In the genomic region with DNA sequence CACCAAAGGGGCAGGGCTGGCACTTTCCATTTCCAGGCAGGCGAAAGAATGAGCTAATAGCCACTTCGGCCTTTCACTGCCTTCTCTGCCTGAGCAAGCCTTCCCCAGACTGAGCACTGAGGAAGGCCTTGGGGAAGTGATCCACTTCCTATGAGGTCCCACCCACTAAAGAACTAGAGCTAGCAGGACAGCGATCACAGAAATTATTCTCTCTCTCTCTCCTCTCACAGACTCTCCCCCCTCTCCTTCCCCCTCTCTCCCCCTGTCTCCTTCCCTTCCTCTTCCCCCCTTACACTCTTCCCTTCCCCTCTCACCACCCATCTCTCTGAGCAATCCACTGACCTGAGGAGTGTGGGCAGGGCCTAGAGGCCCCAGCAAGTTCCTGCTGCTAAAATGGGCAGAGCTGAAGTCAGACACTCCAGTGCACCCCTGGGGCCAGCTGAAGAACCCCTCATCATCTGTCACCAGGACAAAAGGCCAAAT, we compare ENCODE assay signal across 8 mouse cellular contexts. TPM values are rescaled to one million over a fixed set of nuclear protein-coding genes. Genes with fewer than 3 reads are reported as not detected.
DNase-seq lines count a peak whose midpoint lies in the region; ATAC-seq and TF ChIP-seq lines count a peak whose summit lies in the region.

No protein-coding gene starts in this region.

- peak; percentile 46 for DNase-seq in gastrocnemius, adult 2 months
- no peak for DNase-seq in gastrocnemius, postnatal 36 days
- DNase-seq in heart, postnatal 0 days (ENCODE audit: low spot score) = peak; percentile 57
- DNase-seq in lung, postnatal 25 days (ENCODE audit: low spot score) = peak; percentile 72
- DNase-seq in frontal cortex, postnatal 36 days (ENCODE audit: low spot score in 2 of 2) = no peak
- DNase-seq in right cerebral cortex, postnatal 36 days (ENCODE audit: low spot score in 2 of 2) = no peak

- H3K4me3 ChIP-seq in gastrocnemius, adult 2 months = peak overlapping the region; percentile 24
- peak overlapping the region; percentile 37 for H3K4me3 ChIP-seq in E14TG2a.4 (replicated peaks; ENCODE audit: low read length)
- no peak overlapping the region for H3K4me3 ChIP-seq in heart, postnatal 0 days (ENCODE audit: low read depth, low read length)

- ATAC-seq in heart, postnatal 0 days (ENCODE audit: insufficient read depth, low read depth) = 0 out of 2 replicates have a peak, but pooled peaks have one; percentile 13
- no peak for ATAC-seq in erythroid progenitor cell, adult 5-6 weeks (replicated peaks; ENCODE audit: low FRiP score, poor library complexity, severe bottlenecking)

- peak overlapping the region; percentile 71 for H3K27ac ChIP-seq in gastrocnemius, adult 2 months
- H3K27ac ChIP-seq in heart, postnatal 0 days (ENCODE audit: low read depth) = peak overlapping the region; percentile 76

- peak overlapping the region; percentile 16; the same call in 1 of the 2 replicates for H3K9ac ChIP-seq in heart, postnatal 0 days (replicated peaks; ENCODE audit: low read depth, low read length)

- no peak for TF ChIP-seq EP300 in heart, postnatal 0 days (IDR thresholded peaks at IDR 0.05; ENCODE audit: low read depth)

- intact Hi-C loops in gastrocnemius, adult 2 months (cut with DNase I) = no loop called here
- intact Hi-C loops in gastrocnemius, postnatal 36 days (cut with DNase I) = no loop called here

- peaks cover 100% of the 10 kb centered on the region for H3K4me1 ChIP-seq in E14TG2a.4 (replicated peaks; ENCODE audit: low read depth, low read length)
- H3K4me1 ChIP-seq in heart, postnatal 0 days (ENCODE audit: control insufficient read depth, insufficient read depth) = peaks cover 92% of the 10 kb centered on the region

- no peaks in the 10 kb centered on the region for H3K9me3 ChIP-seq in E14TG2a.4 (ENCODE audit: low read length)
- no peaks in the 10 kb centered on the region for H3K9me3 ChIP-seq in heart, postnatal 0 days (replicated peaks; ENCODE audit: control insufficient read depth, low read length)

- TF ChIP-seq CTCF in gastrocnemius, adult 2 months (IDR thresholded peaks at IDR 0.05) = no peak
- TF ChIP-seq CTCF in E14TG2a.4 (conservative IDR thresholded peaks at IDR 0.05; ENCODE audit: low read length) = no peak
- TF ChIP-seq CTCF in heart, postnatal 0 days (IDR thresholded peaks at IDR 0.05; ENCODE audit: low read depth) = no peak

- no peaks in the 10 kb centered on the region for H3K27me3 ChIP-seq in E14TG2a.4 (ENCODE audit: insufficient read depth, low read length)
- H3K27me3 ChIP-seq in heart, postnatal 0 days (ENCODE audit: control insufficient read depth, insufficient read depth, low read length) = no peaks in the 10 kb centered on the region

- 20% methylated on average over 3 of the region's 3 CpGs for WGBS in heart, postnatal 0 days

- peaks cover 29% of the 10 kb centered on the region for H3K36me3 ChIP-seq in E14TG2a.4 (ENCODE audit: insufficient read depth, low read length)
- H3K36me3 ChIP-seq in heart, postnatal 0 days (replicated peaks; ENCODE audit: control insufficient read depth, insufficient read depth, low read length) = no peaks in the 10 kb centered on the region

- peak overlapping the region; percentile 20; the same call in 1 of the 2 replicates for H3K4me2 ChIP-seq in heart, postnatal 0 days (ENCODE audit: low read depth, low read length)

RNA-seq across cellular contexts. Expression of gene Ski, which starts 35.2 kb away (rescaled TPM):
- 10 to 100 TPM; 28.5 to 35.6 TPM for total RNA-seq in gastrocnemius, adult 2 months (2021)
- 10 to 100 TPM; 28.7 to 30.2 TPM for total RNA-seq in gastrocnemius, postnatal 36 days (2021)
- total RNA-seq in heart, postnatal 0 days (2014; rRNA removed; ENCODE audit: low replicate concordance) = 53.2 and 60.6 TPM in 2 replicates
- 7.7 and 9.3 TPM in 2 replicates for polyA plus RNA-seq in heart, postnatal 0 days (2015; fragmentation: Nextera tagmentation; extraction: Ambion mirVana)
- total RNA-seq in erythroid progenitor cell, adult 5-6 weeks (2015; ENCODE audit: low replicate concordance) = 5.0 and 9.7 TPM in 2 replicates
- 1.7 and 2.7 TPM in 2 replicates for total RNA-seq in erythroid progenitor cell, adult 5-6 weeks (2017; ENCODE audit: low replicate concordance)

Comparison
In these comparisons a context has a peak if more than half of its experiments do, and no peak if none do; other contexts are left out.
1. DNase-seq: peak in gastrocnemius, adult 2 months (single experiment), heart, postnatal 0 days (single experiment) and lung, postnatal 25 days (single experiment); none in gastrocnemius, postnatal 36 days (0 of 2), frontal cortex, postnatal 36 days (0 of 2) and right cerebral cortex, postnatal 36 days (0 of 2).